Mouse (Mus musculus): ENCODE measurements at regions not wholly inside any gene's neighbourhood (a gene's known extent, or its start where the extent isn't known, plus 50 kb on each side); places are given as distances from the start of the nearest gene placed in this dataset.

DNA sequence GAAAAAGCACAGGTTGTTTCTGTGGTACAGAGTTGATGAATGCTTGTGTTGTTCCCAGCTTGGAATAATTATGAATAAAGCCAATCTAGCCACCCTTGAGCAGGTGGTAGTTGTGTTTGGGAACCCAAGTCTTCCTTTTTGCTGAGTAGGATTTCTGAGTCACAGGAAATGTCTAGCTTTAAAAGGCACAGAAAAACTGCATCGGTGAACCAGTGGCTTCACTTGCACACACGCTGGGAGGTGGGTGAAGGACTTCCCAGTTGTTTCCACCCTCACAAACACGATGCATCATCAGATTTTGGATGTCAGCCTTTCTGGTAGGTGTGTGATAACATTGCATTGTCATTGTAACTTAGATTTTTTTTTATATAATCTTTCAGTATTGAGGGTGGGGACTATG, 322.9 kb upstream of the Slco3a1 start:
- DNase-seq (ENCODE audit: low read depth) = no peak

DNA sequence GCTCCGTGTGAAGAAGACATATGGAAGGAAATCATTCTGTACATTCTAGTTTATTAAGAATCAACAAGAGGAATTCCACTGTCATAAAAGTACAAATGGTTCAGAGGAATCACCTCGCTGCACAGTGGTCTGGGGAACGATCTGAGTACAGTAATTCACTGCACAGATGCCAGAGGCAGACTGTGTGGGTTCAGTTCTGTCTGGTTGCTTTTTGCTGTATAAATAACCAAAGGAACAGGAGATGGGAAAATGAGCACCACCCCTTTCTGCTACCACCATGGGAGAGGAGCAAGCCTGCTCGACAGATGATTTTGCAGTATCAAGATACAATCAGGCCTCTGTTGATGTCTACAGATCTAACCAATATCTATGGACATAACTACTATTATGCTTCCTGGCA, 322.1 kb upstream of the Slco3a1 start:
- no peak for DNase-seq (ENCODE audit: low read depth)

DNA sequence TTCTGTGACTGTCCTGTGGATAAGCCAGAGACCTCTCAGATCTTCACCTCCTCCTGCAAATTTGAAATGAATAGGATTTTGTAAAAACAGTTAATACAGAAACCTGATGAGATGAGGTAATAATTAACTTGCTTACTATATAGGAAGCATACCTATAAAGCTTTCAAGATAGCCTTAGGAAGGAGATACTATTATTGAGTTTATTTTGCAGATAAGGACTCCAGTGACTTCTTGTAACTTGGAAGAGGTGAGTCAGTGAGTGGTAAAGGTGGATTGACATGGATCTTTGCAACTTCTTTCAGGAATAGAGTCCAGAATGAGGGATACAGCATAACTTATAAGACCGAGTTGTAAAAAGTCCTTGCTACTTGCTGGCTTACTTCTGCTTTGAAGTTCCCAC, 315.7 kb upstream of the Slco3a1 start:
- no peak for DNase-seq (ENCODE audit: low read depth)

DNA sequence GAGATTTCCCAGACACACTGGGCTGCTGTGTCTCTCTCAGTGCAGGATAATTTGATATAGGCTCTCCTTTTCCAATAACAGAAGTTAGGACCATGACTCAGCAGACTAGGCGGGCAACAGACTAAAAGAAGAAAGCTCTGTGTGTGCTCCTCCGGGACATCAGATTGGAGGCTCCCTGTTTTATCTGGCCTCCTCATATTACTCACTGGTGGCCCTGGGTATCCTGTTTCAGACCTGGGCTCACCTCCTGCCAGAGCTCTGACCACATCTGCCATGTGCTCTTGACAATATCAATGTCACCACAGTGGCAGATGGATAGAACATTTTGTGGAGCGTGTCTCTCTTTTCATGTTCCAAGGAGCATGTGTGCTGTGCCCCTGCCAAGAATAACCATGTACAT, 308.1 kb upstream of the Slco3a1 start:
- DNase-seq (ENCODE audit: low read depth) = no peak

DNA sequence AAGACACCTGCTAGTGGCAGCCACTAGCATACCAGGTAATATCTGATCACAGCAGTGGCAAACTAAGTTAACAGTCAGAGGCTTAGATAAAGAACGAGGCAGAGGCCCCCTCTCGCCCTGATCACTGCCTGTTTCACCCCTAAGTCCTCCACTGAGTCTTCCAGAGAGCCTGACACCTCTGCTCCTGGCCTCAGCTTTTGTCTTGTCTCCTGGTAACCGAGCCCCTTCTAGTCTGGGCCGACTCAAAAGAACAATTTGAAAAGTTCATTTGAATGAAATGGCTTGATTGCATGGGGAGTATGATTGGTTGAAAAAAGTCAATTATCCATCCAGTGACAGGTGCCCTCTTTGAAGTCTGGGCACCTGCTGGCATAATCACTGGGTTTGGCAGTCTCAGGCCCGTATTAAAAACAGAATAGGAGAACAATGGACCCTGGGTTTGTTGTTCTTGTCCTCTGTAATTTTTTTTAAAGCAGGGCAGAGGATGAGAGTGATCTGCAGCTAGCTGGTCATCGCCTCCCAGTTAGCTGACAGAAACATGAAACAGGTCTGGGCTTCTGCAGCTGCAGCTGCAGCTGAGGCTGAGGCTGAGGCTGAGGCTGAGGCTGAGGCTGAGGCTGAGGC, 289.8 kb upstream of the Slco3a1 start:
- DNase-seq (ENCODE audit: low read depth) = no peak

DNA sequence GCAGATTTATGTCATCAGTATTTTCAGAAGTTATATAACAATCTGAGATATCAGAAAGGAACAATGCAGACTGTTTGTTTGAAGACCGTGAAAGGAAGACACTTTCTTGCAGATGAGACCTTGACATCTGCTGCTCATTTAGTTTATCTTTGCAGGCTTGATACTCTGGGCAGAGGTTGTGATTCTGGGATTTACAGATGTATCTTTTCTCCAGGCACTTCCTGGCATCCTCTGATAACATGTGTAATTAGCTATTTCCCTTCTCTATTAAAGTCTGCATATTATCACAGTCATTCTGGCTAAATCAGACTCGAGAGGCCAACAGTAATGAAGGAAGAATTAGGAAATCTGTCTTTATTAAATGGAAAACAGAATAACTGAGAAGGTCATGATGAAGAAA, 268.7 kb upstream of the Slco3a1 start:
- DNase-seq (ENCODE audit: low read depth) = no peak

DNA sequence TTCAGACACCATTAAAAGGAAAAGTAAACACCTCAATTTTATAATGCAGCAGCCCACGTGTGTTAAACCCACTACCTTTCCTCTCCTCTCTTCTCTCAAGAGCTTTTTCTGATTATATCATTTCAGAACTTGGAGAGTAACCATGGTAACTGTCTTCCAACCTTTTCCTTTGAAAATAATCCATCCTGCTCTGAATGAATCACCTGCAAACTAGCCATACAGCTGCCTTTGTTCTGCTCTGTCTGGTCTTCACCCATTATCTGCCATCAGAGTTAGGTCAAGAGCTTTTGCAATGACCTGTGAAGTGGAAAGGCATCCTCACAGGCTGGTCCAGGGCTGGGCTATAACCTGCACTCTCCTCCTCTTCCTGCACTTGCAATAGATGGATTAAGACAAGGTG, 238.7 kb upstream of the Slco3a1 start:
- DNase-seq (ENCODE audit: low read depth) = no peak

DNA sequence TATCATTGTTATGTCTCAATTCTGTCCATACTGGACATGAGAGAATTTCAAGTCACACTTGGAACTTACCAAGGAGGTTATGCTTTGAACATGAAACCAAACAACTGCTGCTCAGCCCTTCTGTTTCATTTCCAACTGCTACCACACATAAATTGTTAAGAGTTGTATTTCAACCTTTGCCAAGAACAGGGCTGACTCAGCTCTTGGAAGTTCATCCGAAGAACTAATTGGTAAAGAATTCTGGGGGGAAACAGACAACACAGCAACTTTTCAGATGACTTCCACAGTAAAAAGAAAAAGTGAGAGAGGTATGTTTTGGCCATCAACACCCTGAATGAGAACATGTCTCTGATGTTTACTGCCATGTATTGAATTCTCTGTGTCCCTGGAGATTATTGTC, 234.1 kb upstream of the Slco3a1 start:
- no peak for DNase-seq (ENCODE audit: low read depth)

DNA sequence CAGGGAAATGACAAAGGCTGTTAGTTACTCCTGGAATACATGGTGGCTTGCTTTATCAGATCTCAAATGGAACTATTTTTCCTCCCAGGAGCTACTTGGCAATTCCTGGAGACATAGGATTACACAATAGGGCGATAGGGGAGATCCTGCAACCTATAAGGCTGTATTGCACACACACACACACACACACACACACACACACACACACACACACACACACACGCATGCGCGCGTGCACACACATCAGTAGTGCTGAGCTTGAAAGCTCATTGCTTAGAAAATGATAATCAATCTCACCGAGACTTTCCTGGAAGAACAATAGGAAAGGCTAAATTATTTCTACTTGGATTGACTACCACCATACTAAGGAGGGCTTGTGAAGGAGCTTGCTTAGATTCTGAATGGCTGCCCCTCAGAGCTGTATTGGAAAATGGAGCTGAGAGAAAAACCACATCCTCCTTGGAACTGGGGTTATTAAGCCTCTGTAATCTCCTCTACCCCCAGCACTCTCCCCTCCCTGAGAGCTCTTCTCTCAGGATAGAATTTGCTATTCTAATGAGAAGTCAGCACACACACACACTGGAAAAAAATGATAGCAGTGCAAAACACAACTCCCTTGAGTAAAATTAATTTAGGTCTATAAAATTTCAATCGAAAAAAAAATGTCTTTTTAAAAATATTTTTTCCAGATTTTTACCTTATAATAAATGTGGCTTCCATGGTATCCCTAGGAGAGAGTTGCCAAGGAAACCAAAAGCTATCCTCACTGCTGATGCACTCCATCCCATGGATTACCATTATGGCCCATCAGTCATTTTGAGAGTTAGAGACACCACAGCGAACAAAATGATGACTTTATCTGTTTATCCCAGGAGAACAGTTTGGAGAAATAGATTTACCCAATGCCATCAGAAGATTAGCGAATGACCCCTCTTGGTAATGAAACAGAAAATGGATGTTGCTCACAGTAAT, 217.1 kb upstream of the Slco3a1 start:
- no peak for DNase-seq (ENCODE audit: low read depth)

DNA sequence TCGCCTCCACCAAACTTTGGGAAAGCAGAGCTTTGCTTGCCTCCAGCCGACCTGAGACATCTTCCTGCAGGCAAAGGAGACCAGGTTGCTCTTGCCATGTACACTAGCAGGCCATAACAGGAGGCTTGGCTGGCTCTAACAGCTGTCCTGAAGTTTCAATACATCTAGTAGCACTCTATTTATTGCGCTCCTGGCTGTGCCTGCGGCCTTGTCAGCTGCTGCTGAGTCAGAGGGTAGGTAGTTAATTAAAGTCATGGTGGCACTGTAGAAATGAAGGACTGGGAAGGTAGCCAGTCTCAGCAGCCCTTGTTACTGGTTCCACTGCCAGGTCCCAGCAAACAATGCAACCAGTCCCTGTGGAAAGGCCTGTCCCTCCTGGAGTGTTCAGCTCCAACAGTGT, 212.0 kb upstream of the Slco3a1 start:
- no peak for DNase-seq (ENCODE audit: low read depth)

DNA sequence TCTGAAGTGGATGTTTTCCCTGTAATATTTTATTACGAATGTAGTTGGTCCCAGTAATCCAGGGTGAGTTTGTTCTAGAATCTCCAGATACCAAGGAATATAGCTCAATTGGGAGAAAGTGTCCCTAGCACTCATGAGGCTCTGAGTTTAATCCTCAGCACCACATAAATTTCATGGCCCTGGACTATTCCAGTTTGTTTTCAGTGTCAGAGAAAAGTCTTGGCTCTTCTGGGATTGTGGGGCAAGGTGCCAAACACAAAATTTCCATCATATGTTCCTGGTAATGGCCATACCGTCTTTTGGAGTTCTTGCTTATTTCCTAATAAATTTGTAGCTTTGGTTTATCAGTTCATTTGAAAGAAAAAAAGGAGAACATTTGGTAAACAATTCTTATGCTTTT, 202.9 kb upstream of the Slco3a1 start:
- DNase-seq (ENCODE audit: low read depth) = no peak

DNA sequence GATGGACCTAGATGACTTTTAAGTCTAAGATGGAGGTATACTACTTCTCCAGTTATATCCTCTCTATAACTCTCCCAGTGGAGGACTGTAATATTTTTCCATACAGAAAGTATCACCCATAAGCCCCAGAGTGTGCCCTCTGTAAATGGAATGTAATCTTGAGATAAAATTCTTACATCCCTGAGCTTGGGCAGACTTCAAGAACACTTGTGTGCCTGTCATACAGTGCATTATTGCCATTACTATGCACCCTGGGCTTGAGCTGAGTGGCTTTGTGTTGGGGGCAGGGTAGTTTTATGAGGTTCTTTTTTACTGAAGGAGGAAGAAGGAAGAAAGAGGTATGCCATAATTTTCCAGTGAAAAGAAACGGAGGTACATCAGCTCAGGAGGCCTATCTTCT, 193.1 kb upstream of the Slco3a1 start:
- no peak for DNase-seq (ENCODE audit: low read depth)

DNA sequence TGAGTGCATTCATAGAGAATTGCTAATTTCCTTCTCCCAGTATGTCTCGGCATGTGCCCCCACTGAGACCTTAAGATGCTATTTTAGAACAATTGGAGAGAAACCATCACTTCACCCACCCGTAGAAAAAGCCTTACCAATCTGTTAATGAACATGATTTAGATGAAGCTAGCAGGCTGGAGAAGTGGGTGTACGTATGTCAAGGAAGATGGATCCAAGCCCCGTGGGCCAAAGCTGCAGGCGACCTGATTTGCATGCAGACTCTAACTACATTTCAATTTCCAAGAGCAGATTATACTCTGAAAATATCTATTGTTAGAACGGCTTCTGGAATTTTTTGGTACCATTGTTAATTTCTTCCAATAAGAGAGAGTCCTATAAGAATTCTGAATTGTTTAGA, 180.4 kb upstream of the Slco3a1 start:
- DNase-seq (ENCODE audit: low read depth) = no peak

DNA sequence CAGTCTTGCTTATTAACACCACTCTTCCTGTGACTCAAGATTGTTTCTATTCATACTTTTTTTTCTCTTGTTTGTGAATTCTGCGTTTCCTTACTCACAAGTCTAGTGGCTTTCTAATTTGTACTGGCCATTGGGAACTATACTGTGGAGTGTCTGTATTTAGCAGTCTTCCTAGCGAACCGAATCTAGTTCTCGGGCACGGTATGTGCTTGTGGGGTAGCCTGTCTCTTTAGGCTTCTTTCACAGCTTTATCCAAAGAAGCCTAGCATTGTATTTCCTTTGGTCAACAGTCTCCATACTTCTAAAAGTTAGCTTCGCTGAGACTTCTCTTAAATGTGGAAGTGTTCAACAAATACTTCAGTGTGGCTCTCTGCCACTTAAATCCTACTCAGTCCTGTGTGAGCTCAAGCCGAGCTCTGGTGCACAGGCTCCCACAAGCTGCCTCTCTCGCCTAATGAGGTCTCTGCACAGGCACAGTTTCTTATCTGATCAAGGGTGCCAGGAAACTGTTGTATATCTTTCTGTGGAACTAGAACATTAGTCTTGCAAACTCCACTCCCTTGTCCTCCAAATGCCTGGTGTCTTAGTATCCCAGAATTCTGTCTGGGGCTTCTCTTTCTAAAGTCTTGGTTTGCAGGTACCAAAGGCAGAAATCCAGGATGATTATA, 171.9 kb upstream of the Slco3a1 start:
- DNase-seq (ENCODE audit: low read depth) = no peak

DNA sequence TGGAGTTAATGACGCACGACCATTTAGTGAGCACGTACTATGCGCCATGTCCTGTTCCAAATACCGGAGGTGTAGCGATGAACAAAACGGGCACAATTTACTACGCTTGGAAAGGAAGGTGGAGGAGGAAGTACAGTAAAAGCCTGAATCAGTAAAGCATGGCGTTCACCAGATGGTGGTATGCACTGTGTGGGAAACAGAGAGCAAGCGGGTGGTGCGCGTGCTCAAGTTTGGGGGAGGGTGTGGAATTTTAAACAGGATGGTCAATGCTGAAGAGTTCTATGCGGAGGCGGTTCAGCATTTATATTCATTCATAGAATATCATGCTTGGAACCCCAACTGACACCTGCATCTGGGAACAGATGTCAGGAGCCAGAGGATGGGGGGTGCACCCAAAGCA, 164.7 kb upstream of the Slco3a1 start:
- no peak for DNase-seq (ENCODE audit: low read depth)

DNA sequence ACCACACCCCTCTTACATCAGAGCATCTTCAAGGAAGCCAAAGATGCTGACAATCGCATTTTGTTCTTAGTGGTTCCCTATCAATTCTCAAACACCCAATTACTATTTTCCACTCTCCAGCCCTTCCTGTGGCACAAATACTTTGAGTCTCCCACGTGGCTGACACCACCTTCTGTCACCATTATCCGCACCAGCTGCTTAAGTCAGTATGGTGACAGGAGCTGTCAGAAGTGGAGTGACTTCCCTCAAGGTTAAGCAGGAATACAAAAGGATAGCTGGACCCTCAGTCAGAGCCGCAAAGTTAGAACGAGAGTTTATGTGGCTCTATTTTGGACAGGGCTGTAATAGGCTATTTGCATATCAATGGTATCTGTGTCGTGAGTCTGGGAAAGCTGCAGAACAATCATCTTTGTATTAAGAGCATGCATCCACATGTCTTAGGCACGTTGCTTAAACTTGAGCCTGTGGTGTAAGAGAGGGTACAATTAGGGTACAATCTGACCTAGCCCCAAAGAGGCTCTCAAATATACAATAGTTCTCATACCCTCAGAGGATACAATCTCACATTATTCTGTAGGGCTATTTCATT, 155.5 kb upstream of the Slco3a1 start:
- no peak for DNase-seq (ENCODE audit: low read depth)

DNA sequence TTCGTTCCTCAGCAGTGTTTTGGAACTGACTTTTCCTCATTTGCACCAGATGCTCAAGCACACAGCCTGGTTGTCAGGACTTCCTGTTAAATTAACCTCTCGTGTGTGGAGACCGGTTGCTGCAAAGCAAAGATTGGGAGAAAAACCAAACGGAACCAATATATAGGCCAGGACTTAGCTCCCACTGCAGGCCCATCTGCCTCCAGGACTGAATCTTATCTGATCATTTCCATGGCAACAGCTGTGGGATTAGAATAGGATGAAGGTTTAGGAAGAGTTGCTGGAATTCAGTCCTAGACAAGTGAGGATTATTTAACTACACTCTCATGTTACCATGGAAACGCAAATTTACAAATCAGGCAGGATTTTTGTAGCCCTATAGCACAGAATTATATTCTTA, 154.4 kb upstream of the Slco3a1 start:
- DNase-seq (ENCODE audit: low read depth) = no peak

DNA sequence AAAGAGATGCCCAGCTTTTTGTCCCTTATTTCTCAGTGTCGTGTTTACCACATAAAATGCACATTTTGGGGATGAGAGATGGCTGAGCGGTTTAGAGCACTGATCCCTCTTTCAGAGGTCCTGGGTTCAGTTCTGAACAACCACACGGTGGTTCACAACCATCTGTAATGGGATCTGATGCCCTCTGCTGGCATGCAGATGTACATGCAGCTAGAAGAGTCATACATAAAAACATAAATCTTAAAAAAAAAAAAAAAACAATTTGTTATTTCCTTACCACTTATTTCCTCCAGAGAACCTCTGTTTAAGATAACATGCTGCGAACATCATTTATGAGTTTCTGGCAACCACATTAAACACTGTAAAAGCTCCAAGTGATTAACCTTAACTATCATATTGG, 149.0 kb upstream of the Slco3a1 start:
- DNase-seq (ENCODE audit: low read depth) = no peak

DNA sequence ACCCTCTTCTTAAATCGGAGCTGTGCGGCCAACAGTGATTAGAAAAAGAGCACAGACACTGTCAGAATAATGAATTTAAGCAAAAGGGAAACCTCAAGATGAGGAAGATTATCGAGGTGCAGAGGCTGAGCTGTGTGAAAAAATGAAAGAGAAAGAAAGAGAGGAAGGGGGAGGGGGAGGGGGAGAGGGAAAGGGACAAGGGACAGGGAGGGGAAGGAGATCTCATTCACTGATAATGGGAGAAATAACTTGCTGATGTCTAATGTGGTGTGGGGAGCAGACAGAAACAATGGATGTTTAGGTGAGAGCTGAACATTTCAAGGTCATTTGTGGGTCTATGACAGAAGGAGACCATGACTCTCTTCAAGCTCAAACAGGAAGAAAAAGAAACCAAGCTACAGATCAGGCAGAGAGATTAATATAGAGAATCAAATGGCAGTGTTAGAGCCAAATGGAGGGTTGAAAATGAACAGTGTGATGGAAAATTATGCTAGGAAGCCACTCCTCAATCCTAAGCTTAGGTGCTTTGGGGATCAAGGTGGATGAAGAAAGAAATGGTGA, 143.3 kb upstream of the Slco3a1 start:
- no peak for DNase-seq (ENCODE audit: low read depth)

DNA sequence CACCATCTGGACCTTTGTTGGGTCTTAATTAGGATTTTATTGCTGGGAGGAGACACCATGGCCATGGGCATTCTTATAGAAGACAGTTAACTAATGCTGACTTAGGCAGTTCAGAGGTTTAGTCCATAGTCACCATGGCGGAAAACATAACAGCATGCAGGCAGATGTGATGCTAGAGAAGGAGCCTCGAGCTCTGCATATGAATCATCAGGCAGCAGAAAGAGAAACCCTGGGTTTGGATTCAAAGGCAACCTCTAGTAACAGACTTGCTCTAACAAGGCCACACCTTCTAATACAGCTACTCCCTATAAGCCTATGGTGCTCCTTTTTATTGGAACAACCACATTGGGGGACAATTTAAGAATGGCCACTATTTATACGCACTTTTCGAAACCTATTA, 141.7 kb upstream of the Slco3a1 start:
- DNase-seq (ENCODE audit: low read depth) = no peak

DNA sequence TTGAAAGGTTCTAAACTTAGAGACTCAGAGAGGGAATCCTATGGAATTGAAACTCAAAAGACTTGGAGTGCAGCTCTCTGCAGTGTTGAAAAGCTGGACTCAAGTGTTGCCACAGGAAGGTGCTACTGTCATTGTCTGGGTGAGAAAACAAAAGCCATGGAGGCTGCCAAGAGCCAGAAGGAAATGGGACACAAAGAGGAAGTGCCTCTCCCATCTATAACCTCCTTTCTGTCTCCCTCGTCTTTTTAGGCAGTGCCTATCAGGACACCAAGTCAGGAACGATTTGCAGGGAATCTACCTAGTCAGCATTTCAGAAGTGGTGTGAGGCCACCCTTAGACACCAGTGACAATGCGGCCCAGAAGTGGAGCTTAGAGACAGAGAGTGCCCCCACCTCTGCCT, 138.5 kb upstream of the Slco3a1 start:
- no peak for DNase-seq (ENCODE audit: low read depth)

DNA sequence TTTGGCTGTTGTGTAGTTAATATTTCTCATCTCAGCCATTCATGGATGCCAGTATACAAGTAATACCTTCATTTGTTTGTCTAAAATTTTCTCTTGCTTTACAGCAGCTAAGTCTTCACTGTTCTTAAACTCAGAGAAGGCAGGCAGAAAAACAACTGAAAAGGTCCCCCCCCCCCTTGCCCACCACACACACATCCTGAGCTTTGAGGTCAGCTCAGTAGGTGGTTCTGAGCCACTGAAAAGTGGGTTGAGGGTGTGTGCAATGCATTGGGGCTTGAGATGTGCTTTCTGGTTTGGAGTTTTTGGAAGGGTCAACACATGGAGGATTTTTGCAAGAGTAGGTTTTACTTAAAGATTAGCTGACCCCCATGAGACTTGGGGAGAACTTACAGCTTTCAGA, 136.1 kb upstream of the Slco3a1 start:
- no peak for DNase-seq (ENCODE audit: low read depth)
